Mouse (Mus musculus): Measurements from ENCODE around the gene Hdac4. TPM values are rescaled to one million over a fixed set of nuclear protein-coding genes. Genes with fewer than 3 reads are reported as not detected.

The Hdac4 gene
- polyA plus RNA-seq, 1 experiment from 2014 or later: 3.0 TPM

- WGBS (ENCODE audit: insufficient replicate concordance): 63% methylated on average over 4 of the region's 4 CpGs
- DNase-seq (no peak), ATAC-seq (peak; percentile 70)
- Histone ChIP-seq H3K27ac (ENCODE audit: low read depth) (peak overlapping the region; percentile 60), H3K36me3 (replicated peaks; ENCODE audit: insufficient read depth, low read length) (no peaks in the 10 kb centered on the region), H3K27me3 (ENCODE audit: insufficient read depth, low read length) (no peaks in the 10 kb centered on the region), H3K9me3 (ENCODE audit: low read length) (no peaks in the 10 kb centered on the region), H3K4me3 (ENCODE audit: low read depth, low read length) (no peak overlapping the region), H3K4me2 (ENCODE audit: low read depth, low read length) (no peak overlapping the region), H3K9ac (replicated peaks) (no peak overlapping the region; the same call in 1 of the 2 replicates), H3K4me1 (ENCODE audit: insufficient read depth) (peaks cover 10% of the 10 kb centered on the region)
- TF ChIP-seq EP300 (IDR thresholded peaks at IDR 0.05; ENCODE audit: low read depth): no peak
- TF ChIP-seq CTCF (IDR thresholded peaks at IDR 0.05; ENCODE audit: low read depth): no peak; the same call in 1 of the 2 replicates
Observed at GRCm38 (mm10) chr1:92100371-92100891, 95.1 kb downstream of the Hdac4 start.

DNA sequence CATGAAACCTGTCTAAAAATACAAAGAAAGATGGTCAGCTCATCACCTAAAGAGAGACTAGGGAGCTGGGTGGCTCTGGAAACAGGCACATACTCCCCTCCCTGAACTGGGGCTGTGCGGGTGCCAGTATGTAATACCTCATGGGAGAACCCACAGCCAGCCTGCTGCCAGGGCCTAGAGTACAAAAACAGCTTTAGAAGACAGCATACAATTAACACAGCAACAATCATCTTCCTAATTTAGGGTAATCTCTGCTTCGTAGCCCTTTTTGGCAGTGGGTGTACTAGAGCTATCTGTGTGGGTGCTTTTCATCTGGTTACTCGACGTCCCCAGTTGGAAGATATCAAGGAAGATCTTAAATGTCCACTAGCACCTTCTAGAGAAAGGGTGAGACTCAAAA is 95.5 kb downstream of the Hdac4 start:
- Histone ChIP-seq H3K4me1 (ENCODE audit: insufficient read depth) (peaks cover 10% of the 10 kb centered on the region), H3K27ac (ENCODE audit: low read depth) (peak overlapping the region; percentile 60), H3K4me2 (ENCODE audit: low read depth, low read length) (no peak overlapping the region), H3K9ac (replicated peaks) (no peak overlapping the region), H3K27me3 (ENCODE audit: insufficient read depth, low read length) (no peaks in the 10 kb centered on the region), H3K36me3 (replicated peaks; ENCODE audit: insufficient read depth, low read length) (no peaks in the 10 kb centered on the region), H3K4me3 (ENCODE audit: low read depth, low read length) (no peak overlapping the region), H3K9me3 (ENCODE audit: low read length) (no peaks in the 10 kb centered on the region)
- DNase-seq (no peak), ATAC-seq (no peak)
- TF ChIP-seq EP300 (IDR thresholded peaks at IDR 0.05; ENCODE audit: low read depth) (no peak), CTCF (IDR thresholded peaks at IDR 0.05; ENCODE audit: low read depth) (no peak)
- WGBS (ENCODE audit: insufficient replicate concordance): 76% methylated on average over 4 of the region's 4 CpGs

DNA sequence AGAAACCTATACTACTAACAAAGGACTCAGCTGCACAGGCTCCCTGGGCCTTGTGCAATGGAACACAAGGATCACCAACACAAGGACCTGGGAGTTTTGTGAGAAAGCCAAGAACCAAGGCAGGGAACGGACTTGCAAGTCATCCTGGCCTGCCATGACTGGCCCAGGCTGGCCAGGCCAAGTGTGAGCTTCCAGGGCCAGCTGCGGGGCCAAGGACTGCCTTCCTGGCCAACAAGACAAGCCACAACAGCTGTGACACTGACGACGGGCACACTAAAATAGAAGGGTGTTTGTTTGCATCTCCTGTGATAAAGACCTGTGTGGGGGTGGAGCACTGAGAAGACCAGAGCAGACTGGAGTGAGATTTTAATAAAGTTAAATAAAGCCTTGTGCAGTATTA is 96.0 kb downstream of the Hdac4 start:
- H3K36me3 ChIP-seq (replicated peaks; ENCODE audit: insufficient read depth, low read length): no peaks in the 10 kb centered on the region
- no peak overlapping the region for H3K9ac ChIP-seq (replicated peaks)
- WGBS (ENCODE audit: insufficient replicate concordance): 43% methylated on average over 4 of the region's 4 CpGs
- no peak overlapping the region for H3K4me2 ChIP-seq (ENCODE audit: low read depth, low read length)
- H3K4me3 ChIP-seq (ENCODE audit: low read depth, low read length): no peak overlapping the region
- no peak for TF ChIP-seq CTCF (IDR thresholded peaks at IDR 0.05; ENCODE audit: low read depth)
- TF ChIP-seq EP300 (IDR thresholded peaks at IDR 0.05; ENCODE audit: low read depth): no peak
- DNase-seq (no peak), ATAC-seq (no peak)
- peak overlapping the region; percentile 3; the same call in 1 of the 2 replicates for H3K27ac ChIP-seq (ENCODE audit: low read depth)
- no peaks in the 10 kb centered on the region for H3K27me3 ChIP-seq (ENCODE audit: insufficient read depth, low read length)
- H3K4me1 ChIP-seq (ENCODE audit: insufficient read depth): peaks cover 10% of the 10 kb centered on the region
- H3K9me3 ChIP-seq (ENCODE audit: low read length): no peaks in the 10 kb centered on the region

DNA sequence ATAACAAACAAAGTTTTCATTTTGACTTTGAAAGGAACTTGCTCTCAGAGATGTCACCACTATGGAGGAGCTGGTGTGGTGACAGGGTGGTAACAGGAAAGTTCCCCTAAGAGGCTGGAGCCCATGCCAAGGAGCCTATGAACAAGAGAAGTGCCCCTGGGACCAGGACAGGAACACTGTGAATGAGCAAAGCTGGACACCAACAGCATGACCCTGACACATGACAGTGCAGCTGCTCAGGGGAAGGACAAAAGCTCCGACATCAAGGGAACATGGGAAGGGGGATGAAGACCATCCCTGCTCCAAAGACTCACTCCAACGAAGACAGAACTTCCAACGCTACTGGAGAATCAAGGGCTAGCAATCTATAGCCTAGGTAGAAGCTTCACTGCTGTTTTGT is 97.0 kb downstream of the Hdac4 start:
- Histone ChIP-seq H3K4me2 (ENCODE audit: low read depth, low read length) (no peak overlapping the region), H3K9ac (replicated peaks) (no peak overlapping the region), H3K9me3 (ENCODE audit: low read length) (no peaks in the 10 kb centered on the region), H3K4me3 (ENCODE audit: low read depth, low read length) (no peak overlapping the region), H3K27me3 (ENCODE audit: insufficient read depth, low read length) (no peaks in the 10 kb centered on the region), H3K36me3 (replicated peaks; ENCODE audit: insufficient read depth, low read length) (no peaks in the 10 kb centered on the region), H3K27ac (ENCODE audit: low read depth) (no peak overlapping the region), H3K4me1 (ENCODE audit: insufficient read depth) (peaks cover 10% of the 10 kb centered on the region)
- DNase-seq (no peak), ATAC-seq (no peak)
- TF ChIP-seq CTCF (IDR thresholded peaks at IDR 0.05; ENCODE audit: low read depth): no peak
- no peak for TF ChIP-seq EP300 (IDR thresholded peaks at IDR 0.05; ENCODE audit: low read depth)
- 83% methylated on average over 3 of the region's 3 CpGs for WGBS (ENCODE audit: insufficient replicate concordance)

DNA sequence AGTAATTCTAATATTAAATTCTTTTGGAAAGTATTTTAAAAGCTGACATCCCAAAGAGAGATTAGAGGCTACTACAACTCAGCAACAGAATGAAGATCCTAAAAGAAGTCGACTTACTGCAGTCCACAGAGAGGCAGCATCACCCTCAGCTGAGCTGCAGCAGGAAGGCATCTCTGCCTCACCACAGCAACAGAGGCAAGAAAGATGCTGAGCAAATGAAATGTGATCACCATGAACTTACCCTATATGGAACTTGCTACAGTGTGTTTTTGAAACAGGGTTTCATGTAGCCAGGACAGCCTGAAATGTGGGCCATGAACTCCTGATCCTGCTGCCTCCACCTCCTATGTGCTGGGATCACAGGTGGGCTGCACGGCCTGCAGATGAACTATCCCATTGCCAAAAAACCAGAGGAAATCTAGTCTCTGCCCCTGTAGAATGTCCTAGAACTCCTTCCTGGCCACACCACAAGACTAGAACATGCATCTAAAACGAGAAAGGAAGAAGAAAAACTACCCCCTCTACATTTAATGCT is 98.4 kb downstream of the Hdac4 start:
- Histone ChIP-seq H3K4me2 (ENCODE audit: low read depth, low read length) (no peak overlapping the region), H3K27ac (ENCODE audit: low read depth) (no peak overlapping the region), H3K36me3 (replicated peaks; ENCODE audit: insufficient read depth, low read length) (no peaks in the 10 kb centered on the region), H3K4me1 (ENCODE audit: insufficient read depth) (peaks cover 7% of the 10 kb centered on the region), H3K27me3 (ENCODE audit: insufficient read depth, low read length) (no peaks in the 10 kb centered on the region), H3K9ac (replicated peaks) (no peak overlapping the region), H3K4me3 (ENCODE audit: low read depth, low read length) (no peak overlapping the region), H3K9me3 (ENCODE audit: low read length) (no peaks in the 10 kb centered on the region)
- TF ChIP-seq CTCF (IDR thresholded peaks at IDR 0.05; ENCODE audit: low read depth) (no peak), EP300 (IDR thresholded peaks at IDR 0.05; ENCODE audit: low read depth) (no peak)
- WGBS (ENCODE audit: insufficient replicate concordance): 74% methylated on average over 3 of the region's 3 CpGs
- no peak for DNase-seq
- ATAC-seq: no peak

DNA sequence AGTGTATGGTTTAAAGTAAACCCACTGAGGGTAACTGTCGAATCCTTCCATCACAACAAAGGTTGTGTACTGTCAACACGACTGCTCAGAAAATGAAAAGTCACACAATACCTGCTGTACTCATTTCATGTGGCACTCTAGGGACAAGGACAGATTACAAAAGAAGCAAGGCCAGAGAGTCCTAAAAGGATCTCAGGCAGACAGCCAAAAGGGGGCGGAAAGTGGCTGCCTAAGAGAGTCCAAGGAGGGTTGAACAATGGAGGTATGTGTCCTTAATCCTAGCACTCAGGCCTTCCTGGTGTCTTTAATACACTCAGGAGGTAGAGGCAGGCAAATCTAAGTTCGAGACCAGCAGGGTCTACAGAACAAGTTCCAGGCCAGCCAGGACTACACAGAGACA is 103.2 kb downstream of the Hdac4 start:
- no peak overlapping the region for H3K4me3 ChIP-seq (ENCODE audit: low read depth, low read length)
- H3K27ac ChIP-seq (ENCODE audit: low read depth): no peak overlapping the region
- no peaks in the 10 kb centered on the region for H3K9me3 ChIP-seq (ENCODE audit: low read length)
- H3K4me2 ChIP-seq (ENCODE audit: low read depth, low read length): no peak overlapping the region
- H3K9ac ChIP-seq (replicated peaks): no peak overlapping the region
- 88% methylated on average over 4 of the region's 4 CpGs for WGBS (ENCODE audit: insufficient replicate concordance)
- H3K4me1 ChIP-seq (ENCODE audit: insufficient read depth): peaks cover 4% of the 10 kb centered on the region; the same call in 1 of the 2 replicates
- H3K36me3 ChIP-seq (replicated peaks; ENCODE audit: insufficient read depth, low read length): no peaks in the 10 kb centered on the region
- no peaks in the 10 kb centered on the region for H3K27me3 ChIP-seq (ENCODE audit: insufficient read depth, low read length)
- no peak for ATAC-seq
- TF ChIP-seq EP300 (IDR thresholded peaks at IDR 0.05; ENCODE audit: low read depth): no peak
- TF ChIP-seq CTCF (IDR thresholded peaks at IDR 0.05; ENCODE audit: low read depth): no peak
- DNase-seq: no peak

All from liver, postnatal 0 days (tissue).